26 mouse cellular contexts compared by ENCODE assay signal in genomic region chr17:8573542-8574260, GRCm38 (mm10). TPM values are rescaled to one million over a fixed set of nuclear protein-coding genes. Genes with fewer than 3 reads are reported as not detected.
DNase-seq lines count a peak whose midpoint lies in the region; ATAC-seq and TF ChIP-seq lines count a peak whose summit lies in the region.
"Had no signal": no experiment of that assay in that cellular context is flagged by ENCODE, and none has a peak within 500 bp of the region (broad histone marks: within the 10 kb centered on the region; RNA-seq: fewer than 3 reads in every experiment).

No protein-coding gene starts in this region.

- no peak for TF ChIP-seq CTCF in liver, postnatal 0 days (IDR thresholded peaks at IDR 0.05; ENCODE audit: low read depth)
- no peak for TF ChIP-seq CTCF in left cerebral cortex, adult 2 months (IDR thresholded peaks at IDR 0.05)

- no peak overlapping the region for H3K27ac ChIP-seq in intestine, embryonic 15.5 days
- H3K27ac ChIP-seq in liver, embryonic 13.5 days: no peak overlapping the region
- no peak overlapping the region for H3K27ac ChIP-seq in liver, postnatal 0 days (ENCODE audit: low read depth)
- no peak overlapping the region for H3K27ac ChIP-seq in left cerebral cortex, adult 2 months
- H3K27ac ChIP-seq: embryonic facial prominence, embryonic 15.5 days; forebrain, embryonic 10.5 days; heart, embryonic 15.5 days; hindbrain, embryonic 10.5 days; hindbrain, embryonic 15.5 days had no signal

- H3K4me1 ChIP-seq in intestine, embryonic 15.5 days (replicated peaks): no peaks in the 10 kb centered on the region
- H3K4me1 ChIP-seq in liver, embryonic 13.5 days (replicated peaks): no peaks in the 10 kb centered on the region
- no peaks in the 10 kb centered on the region for H3K4me1 ChIP-seq in liver, postnatal 0 days (ENCODE audit: insufficient read depth)
- H3K4me1 ChIP-seq: embryonic facial prominence, embryonic 15.5 days; forebrain, embryonic 10.5 days; heart, embryonic 15.5 days; hindbrain, embryonic 15.5 days had no signal

- intact Hi-C loops in left cerebral cortex, adult 2 months (cut with DNase I): no loop called here

- 72% methylated on average over 8 of the region's 8 CpGs for WGBS in intestine, embryonic 15.5 days
- 35% methylated on average over 8 of the region's 8 CpGs for WGBS in liver, embryonic 13.5 days (ENCODE audit: insufficient replicate concordance)
- 48% methylated on average over 8 of the region's 8 CpGs for WGBS in liver, postnatal 0 days (ENCODE audit: insufficient replicate concordance)

- H3K9me3 ChIP-seq in intestine, embryonic 15.5 days: no peaks in the 10 kb centered on the region
- no peaks in the 10 kb centered on the region for H3K9me3 ChIP-seq in liver, embryonic 13.5 days (replicated peaks)
- H3K9me3 ChIP-seq in liver, postnatal 0 days (ENCODE audit: low read length): no peaks in the 10 kb centered on the region
- H3K9me3 ChIP-seq: embryonic facial prominence, embryonic 15.5 days; forebrain, embryonic 10.5 days; heart, embryonic 15.5 days; hindbrain, embryonic 15.5 days had no signal

- DNase-seq in MEL-GATA-1-ER (ENCODE audit: extremely low read depth, low read depth): peak; percentile 41
- DNase-seq in liver, embryonic 13.5 days: no peak
- no peak for DNase-seq in liver, postnatal 0 days
- no peak for DNase-seq in spleen, adult 12 weeks (ENCODE audit: low spot score)
- DNase-seq in right cerebral cortex, postnatal 25 days: no peak
- DNase-seq in left cerebral cortex, adult 2 months (ENCODE audit: extremely low spot score in 1 of 2, low spot score in 2 of 2): no peak
- no peak for DNase-seq in frontal cortex, postnatal 10 days (ENCODE audit: low spot score in 2 of 2)
- DNase-seq: adrenal gland, postnatal 10 days; cerebellum, adult 18-20 months; cerebellum, postnatal 10 days; embryo, embryonic 11 days; gastrocnemius, postnatal 36 days; heart, adult 18-20 months had no signal

- no peak overlapping the region for H3K4me3 ChIP-seq in intestine, embryonic 15.5 days (replicated peaks)
- H3K4me3 ChIP-seq in liver, embryonic 13.5 days (replicated peaks): no peak overlapping the region
- no peak overlapping the region for H3K4me3 ChIP-seq in liver, postnatal 0 days (ENCODE audit: low read depth, low read length)
- no peak overlapping the region for H3K4me3 ChIP-seq in left cerebral cortex, adult 2 months
- H3K4me3 ChIP-seq: embryonic facial prominence, embryonic 15.5 days; erythroblast, embryonic 14.5 days; forebrain, embryonic 10.5 days; heart, embryonic 15.5 days; hindbrain, embryonic 10.5 days; hindbrain, embryonic 15.5 days had no signal

- no peaks in the 10 kb centered on the region for H3K27me3 ChIP-seq in intestine, embryonic 15.5 days (replicated peaks)
- no peaks in the 10 kb centered on the region for H3K27me3 ChIP-seq in liver, embryonic 13.5 days
- no peaks in the 10 kb centered on the region for H3K27me3 ChIP-seq in liver, postnatal 0 days (ENCODE audit: insufficient read depth, low read length)
- H3K27me3 ChIP-seq: embryonic facial prominence, embryonic 15.5 days; heart, embryonic 15.5 days; hindbrain, embryonic 15.5 days had no signal

- no peak for TF ChIP-seq EP300 in liver, postnatal 0 days (IDR thresholded peaks at IDR 0.05; ENCODE audit: low read depth)

- peak; percentile 76 for ATAC-seq in intestine, embryonic 15.5 days
- ATAC-seq in liver, embryonic 13.5 days (ENCODE audit: low read depth): peak; percentile 85
- peak; percentile 58 for ATAC-seq in liver, postnatal 0 days
- ATAC-seq: forebrain, embryonic 14.5 days had no signal

- H3K36me3 ChIP-seq in intestine, embryonic 15.5 days: no peaks in the 10 kb centered on the region
- no peaks in the 10 kb centered on the region for H3K36me3 ChIP-seq in liver, embryonic 13.5 days
- no peaks in the 10 kb centered on the region for H3K36me3 ChIP-seq in liver, postnatal 0 days (replicated peaks; ENCODE audit: insufficient read depth, low read length)
- H3K36me3 ChIP-seq: embryonic facial prominence, embryonic 15.5 days; forebrain, embryonic 10.5 days; heart, embryonic 15.5 days; hindbrain, embryonic 10.5 days; hindbrain, embryonic 15.5 days had no signal

- no peak overlapping the region for H3K4me2 ChIP-seq in intestine, embryonic 15.5 days (replicated peaks)
- H3K4me2 ChIP-seq in liver, embryonic 13.5 days: no peak overlapping the region
- H3K4me2 ChIP-seq in liver, postnatal 0 days (ENCODE audit: low read depth, low read length): no peak overlapping the region
- H3K4me2 ChIP-seq: embryonic facial prominence, embryonic 15.5 days; heart, embryonic 11.5 days; heart, embryonic 15.5 days; hindbrain, embryonic 15.5 days had no signal

- H3K9ac ChIP-seq in intestine, embryonic 15.5 days: no peak overlapping the region
- no peak overlapping the region for H3K9ac ChIP-seq in liver, embryonic 13.5 days
- no peak overlapping the region for H3K9ac ChIP-seq in liver, postnatal 0 days (replicated peaks)
- H3K9ac ChIP-seq: embryonic facial prominence, embryonic 15.5 days; heart, embryonic 15.5 days; hindbrain, embryonic 15.5 days had no signal

RNA-seq across cellular contexts. Expression of gene Gm17087, which starts 7.0 kb away (rescaled TPM):
- not detected in 2 replicates for polyA plus RNA-seq in intestine, embryonic 15.5 days (2015; fragmentation: Nextera tagmentation; extraction: Ambion mirVana)
- not detected in 2 replicates for polyA plus RNA-seq in liver, embryonic 13.5 days (2015; fragmentation: Nextera tagmentation; extraction: Ambion mirVana)
- polyA plus RNA-seq in liver, postnatal 0 days (2015; fragmentation: Nextera tagmentation; extraction: Ambion mirVana): not detected in 2 replicates
- not detected for total RNA-seq in left cerebral cortex, adult 2 months (2021)
- total RNA-seq: adrenal gland, postnatal 10 days; ES-E14; gastrocnemius, adult 8-10 months; gastrocnemius, postnatal 36 days; heart, adult 18-20 months; heart, postnatal 25 days had no signal
- polyA plus RNA-seq: embryonic facial prominence, embryonic 11.5 days; embryonic facial prominence, embryonic 15.5 days; erythroblast, embryonic 14.5 days; forebrain, embryonic 10.5 days; forebrain, embryonic 14.5 days; heart, embryonic 11.5 days; heart, embryonic 15.5 days; hindbrain, embryonic 10.5 days; hindbrain, embryonic 15.5 days had no signal

RNA-seq across cellular contexts. Expression of gene Pde10a, which starts 48.5 kb away (rescaled TPM):
- polyA plus RNA-seq in intestine, embryonic 15.5 days (2015; fragmentation: Nextera tagmentation; extraction: Ambion mirVana): 1.4 and 1.5 TPM in 2 replicates
- polyA plus RNA-seq in liver, embryonic 13.5 days (2015; fragmentation: Nextera tagmentation; extraction: Ambion mirVana): 0.31 and 0.39 TPM in 2 replicates
- polyA plus RNA-seq in liver, postnatal 0 days (2015; fragmentation: Nextera tagmentation; extraction: Ambion mirVana): 0.90 and 1.0 TPM in 2 replicates
- 100 to 1,000 TPM in 1 of 2 experiments, 10 to 100 TPM in 1; 78.0 to 113 TPM for total RNA-seq in left cerebral cortex, adult 2 months (2021)
- polyA plus RNA-seq: erythroblast, embryonic 14.5 days had no signal
